Mouse (Mus musculus) E14TG2a.4 (cell line): ENCODE measurements around the gene Zfp112.

Source experiments
- CTCF ChIP-seq: conservative IDR thresholded peaks from 2 replicates; pipeline ENCODE4 v1.5.1; 2014; ENCODE audit warnings: low read length
- NANOG ChIP-seq: IDR thresholded peaks from 2 replicates; pipeline ENCODE4 v1.6.1; 2014; ENCODE audit warnings: borderline replicate concordance, low read length, mixed read lengths
- POU5F1 ChIP-seq: IDR thresholded peaks from 2 replicates; pipeline ENCODE4 v1.6.1; 2014; ENCODE audit warnings: low read length, borderline replicate concordance

GRCm38 (mm10) chr7:24175337-24175711 is 63.2 kb downstream of the Zfp112 start:
- TF ChIP-seq CTCF (no peak), POU5F1 (no peak), NANOG (no peak)
